ENCODE assay signal across 19 mouse cellular contexts in genomic region chr2:115890715-115891114, GRCm38 (mm10).
"Had no signal": no experiment of that assay in that cellular context is flagged by ENCODE, and none has a peak within 500 bp of the region (broad histone marks: within the 10 kb centered on the region; RNA-seq: fewer than 3 reads in every experiment).

No protein-coding gene starts in this region.

- H3K9ac ChIP-seq: liver, postnatal 0 days; lung, embryonic 14.5 days; midbrain, embryonic 13.5 days; midbrain, embryonic 15.5 days; neural tube, embryonic 13.5 days; neural tube, embryonic 15.5 days had no signal

- H3K27me3 ChIP-seq: megakaryocyte, embryonic 14.5 days; midbrain, embryonic 13.5 days; midbrain, embryonic 15.5 days; neural tube, embryonic 15.5 days had no signal

- DNase-seq: liver, postnatal 0 days; lung, embryonic 14.5 days; lung, postnatal 14 days; retina, postnatal 1 day; right cerebral cortex, adult 18-20 months; right cerebral cortex, postnatal 25 days; right cerebral cortex, postnatal 4 days; spleen, adult 18-20 months; thymus, adult 2 months; thymus, postnatal 25 days; thymus, postnatal 4 days had no signal

- H3K27ac ChIP-seq: macrophage; midbrain, embryonic 13.5 days; midbrain, embryonic 15.5 days; neural tube, embryonic 13.5 days; neural tube, embryonic 15.5 days had no signal

- H3K9me3 ChIP-seq: midbrain, embryonic 13.5 days; midbrain, embryonic 15.5 days; neural tube, embryonic 13.5 days; neural tube, embryonic 15.5 days had no signal

- H3K36me3 ChIP-seq: midbrain, embryonic 13.5 days; midbrain, embryonic 15.5 days; neural tube, embryonic 13.5 days; neural tube, embryonic 15.5 days had no signal

- H3K4me3 ChIP-seq: megakaryocyte, embryonic 14.5 days; midbrain, embryonic 13.5 days; midbrain, embryonic 15.5 days; myocyte; neural tube, embryonic 13.5 days; neural tube, embryonic 15.5 days had no signal

- H3K4me2 ChIP-seq: lung, embryonic 14.5 days; midbrain, embryonic 11.5 days; midbrain, embryonic 13.5 days; midbrain, embryonic 15.5 days; neural tube, embryonic 13.5 days; neural tube, embryonic 15.5 days had no signal

- H3K4me1 ChIP-seq: megakaryocyte, embryonic 14.5 days had no signal

- ATAC-seq: liver, postnatal 0 days; midbrain, embryonic 13.5 days; midbrain, embryonic 15.5 days had no signal
